Mouse (Mus musculus): ENCODE data around the gene Toporsl. TPM values are rescaled to one million over a fixed set of nuclear protein-coding genes. Genes with fewer than 3 reads are reported as not detected.

Toporsl gene
- polyA plus RNA-seq, 1 experiment from 2014 or later, result not detected

DNA sequence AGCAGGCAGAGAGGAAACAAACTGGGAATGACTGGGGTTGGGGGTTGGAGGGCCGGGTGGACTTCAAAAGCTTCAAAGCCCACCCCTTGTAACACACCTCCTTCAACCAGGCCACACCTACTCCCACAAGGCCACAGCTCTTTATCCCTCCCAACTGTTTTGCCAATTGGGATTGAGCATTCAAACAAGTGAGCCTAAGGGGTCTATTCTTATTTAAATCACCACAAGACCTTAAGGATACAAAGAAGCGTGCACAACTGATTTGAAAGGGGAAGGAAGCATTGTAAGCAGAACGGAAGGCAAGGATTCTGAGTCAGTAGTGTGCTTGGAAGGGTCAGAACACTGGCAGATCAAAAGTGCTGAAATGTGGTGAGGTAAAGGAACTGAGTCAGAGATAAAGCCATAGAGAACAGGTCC, 64.6 kb downstream of the Toporsl start:
- ATAC-seq (ENCODE audit: insufficient number of reproducible peaks, low FRiP score, low TSS enrichment, low read depth), result no peak
- peak overlapping the region; percentile 45; the same call in 1 of the 2 replicates for H3K27ac ChIP-seq (replicated peaks)
- no peak overlapping the region for H3K9ac ChIP-seq
- H3K36me3 ChIP-seq, result no peaks in the 10 kb centered on the region
- no peaks in the 10 kb centered on the region for H3K9me3 ChIP-seq (replicated peaks)
- no peak overlapping the region for H3K4me3 ChIP-seq (replicated peaks)
- H3K27me3 ChIP-seq, result no peaks in the 10 kb centered on the region
- no peak overlapping the region for H3K4me2 ChIP-seq (replicated peaks)
- no peaks in the 10 kb centered on the region for H3K4me1 ChIP-seq
- 17% methylated on average over 3 of the region's 3 CpGs for WGBS

DNA sequence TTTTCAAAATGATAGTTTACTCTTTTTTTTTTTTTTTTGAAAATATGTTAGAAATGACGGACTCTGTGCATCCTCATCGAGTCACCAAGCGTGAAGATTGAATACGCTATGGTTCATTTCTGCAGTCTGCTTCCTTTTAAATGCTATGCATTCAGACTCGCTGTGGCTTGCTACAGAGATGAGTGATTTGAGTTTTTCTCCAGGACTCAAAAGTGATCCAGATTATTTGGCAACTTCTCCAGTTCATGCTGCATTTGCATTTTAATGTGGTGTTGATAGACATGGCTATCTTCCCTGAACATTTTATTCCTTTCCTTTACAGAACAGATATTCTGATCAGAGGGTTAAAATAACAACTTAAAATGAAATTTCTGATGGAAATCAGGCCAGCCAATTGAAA, 65.2 kb downstream of the Toporsl start:
- Histone ChIP-seq H3K27ac (replicated peaks) (no peak overlapping the region), H3K4me3 (replicated peaks) (no peak overlapping the region), H3K36me3 (no peaks in the 10 kb centered on the region), H3K27me3 (no peaks in the 10 kb centered on the region), H3K4me2 (replicated peaks) (no peak overlapping the region), H3K9ac (no peak overlapping the region), H3K4me1 (no peaks in the 10 kb centered on the region), H3K9me3 (replicated peaks) (no peaks in the 10 kb centered on the region)
- WGBS, result 50% methylated on average over 5 of the region's 5 CpGs
- ATAC-seq (ENCODE audit: insufficient number of reproducible peaks, low FRiP score, low TSS enrichment, low read depth), result no peak

Other genes with a start within 250 kb of the Toporsl start
- 140 and 147 TPM in 2 replicates for gene Smc2, start 157.0 kb upstream of the Toporsl start, polyA plus RNA-seq (2015; fragmentation: Nextera tagmentation; extraction: Ambion mirVana)
- 2.0 and 2.5 TPM in 2 replicates for gene Vma21-ps, start 99.0 kb upstream of the Toporsl start, polyA plus RNA-seq (2015; fragmentation: Nextera tagmentation; extraction: Ambion mirVana)
- gene Olfr275, start 218.3 kb downstream of the Toporsl start, polyA plus RNA-seq (2015; fragmentation: Nextera tagmentation; extraction: Ambion mirVana), result not detected in 2 replicates

All from embryonic facial prominence, embryonic 15.5 days (tissue).